Mouse (Mus musculus) adrenal gland (tissue): ENCODE measurements around the gene Bmpr1a.
"Not testable (repeated sequence)": the region's sequence is repeated elsewhere in the genome, so short reads cannot be mapped to it uniquely, and the experiment has no call there.

Experiments
- intact Hi-C: fragments of 180-260 bp; cut with DNase I; formaldehyde crosslinking; loops from one replicate; pipeline ENCODE4 v1.15.1; 2025

Bmpr1a gene

DNA sequence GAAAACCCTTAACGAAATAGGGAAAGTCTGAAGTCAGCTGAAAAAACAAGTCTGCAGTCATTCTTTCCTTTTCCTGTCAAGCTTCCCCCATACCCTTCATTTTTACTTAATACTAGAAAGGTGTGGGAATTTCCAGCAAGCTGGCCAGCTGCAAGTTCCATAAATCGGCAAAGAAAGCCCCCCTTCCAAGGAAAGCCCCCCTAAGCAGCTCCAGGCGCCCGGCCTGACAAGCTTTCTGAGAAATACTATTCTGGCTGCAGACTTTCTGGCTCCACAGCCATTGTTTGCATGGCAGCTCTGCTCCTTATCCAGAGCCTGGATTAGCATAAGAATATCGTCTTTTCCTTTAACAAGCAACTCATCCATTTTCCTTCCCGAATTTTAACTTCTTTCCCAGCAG lies 49.5 kb downstream of the Bmpr1a start:
- intact Hi-C loops: no loop called here

GRCm38 (mm10) chr14:34451872-34452271 lies 51.3 kb downstream of the Bmpr1a start:
- intact Hi-C loops: no loop called here

DNA sequence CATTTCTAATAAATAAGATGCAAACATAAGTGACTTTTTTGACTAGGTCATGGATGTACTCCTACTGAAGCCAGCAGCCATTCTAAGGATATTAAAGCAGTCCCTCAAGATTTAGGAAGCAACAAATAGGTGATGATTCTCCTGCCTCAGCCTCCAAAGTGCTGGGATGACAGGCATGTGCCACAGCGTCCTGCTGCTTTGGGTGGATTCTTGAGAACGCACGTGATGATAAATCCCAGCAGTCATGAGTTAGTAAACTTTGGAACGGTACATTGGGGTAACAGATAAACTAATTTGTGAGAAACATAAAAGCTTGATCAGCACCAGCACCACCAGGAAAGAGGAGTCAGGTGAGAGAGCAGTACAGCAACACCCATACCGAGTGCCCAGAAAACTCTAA lies 52.7 kb downstream of the Bmpr1a start:
- intact Hi-C loops: no loop called here

DNA sequence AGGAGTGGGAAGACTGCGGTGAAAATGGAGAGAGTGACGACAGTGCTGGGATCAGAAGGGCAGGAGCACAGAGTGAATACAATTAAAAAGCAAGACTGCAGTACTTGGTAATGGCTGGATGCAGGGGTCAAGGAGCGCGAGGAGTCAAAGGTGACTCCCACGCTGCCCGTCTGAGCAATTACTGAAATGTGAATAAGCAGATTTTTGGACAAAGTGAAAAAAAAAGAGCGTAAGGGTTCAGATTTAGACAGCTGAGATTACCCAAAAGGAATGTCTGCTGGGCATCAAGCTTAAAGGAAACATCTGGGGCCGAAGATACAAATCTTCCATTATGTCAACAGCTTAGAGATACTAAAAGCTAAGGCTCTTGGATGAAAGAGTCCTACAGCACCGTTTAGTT lies 53.3 kb downstream of the Bmpr1a start:
- intact Hi-C loops: no loop called here

DNA sequence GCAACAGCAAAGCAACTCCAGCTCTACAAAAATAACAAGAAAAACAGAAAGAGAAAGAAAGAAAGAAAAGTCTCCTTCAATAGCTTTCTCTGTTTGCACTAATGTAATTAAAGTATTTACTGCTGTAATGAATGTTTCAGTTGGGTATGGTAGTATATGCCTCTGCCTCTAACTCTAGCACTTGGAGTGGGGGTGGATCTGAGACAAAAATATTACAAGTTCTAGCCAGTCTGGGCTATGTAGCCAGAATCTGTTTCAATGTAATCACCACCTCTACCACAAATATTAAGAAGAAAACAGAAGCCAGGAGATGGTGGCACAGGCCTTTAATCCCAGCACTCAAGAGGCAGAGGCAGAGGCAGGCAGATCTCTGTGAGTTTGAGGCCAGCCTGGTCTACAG lies 54.7 kb downstream of the Bmpr1a start:
- intact Hi-C loops: no loop called here

DNA sequence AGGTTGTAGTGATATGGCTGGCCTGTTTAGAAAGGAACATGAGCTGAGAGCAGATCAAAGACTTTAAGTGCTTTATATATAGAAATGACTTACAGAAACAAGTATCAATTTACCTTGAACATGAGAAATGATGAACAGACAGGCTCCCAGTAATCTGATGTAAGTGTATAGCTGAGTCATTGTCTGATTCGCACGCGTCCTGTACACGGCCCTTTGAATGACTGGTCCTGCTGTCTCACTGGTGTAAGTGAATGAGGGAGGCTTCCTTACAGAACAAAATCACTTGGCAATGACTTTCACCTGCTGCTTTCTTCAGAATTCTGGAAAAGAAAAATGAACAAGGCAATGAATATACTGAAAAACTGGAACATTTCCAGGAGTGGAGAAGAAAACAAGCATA lies 55.5 kb downstream of the Bmpr1a start:
- intact Hi-C loops: no loop called here

GRCm38 (mm10) chr14:34446624-34447023 lies 56.5 kb downstream of the Bmpr1a start:
- intact Hi-C loops: no loop called here

GRCm38 (mm10) chr14:34445348-34445747 lies 57.8 kb downstream of the Bmpr1a start:
- intact Hi-C loops: no loop called here

GRCm38 (mm10) chr14:34444924-34445323 lies 58.2 kb downstream of the Bmpr1a start:
- intact Hi-C loops: no loop called here

GRCm38 (mm10) chr14:34444368-34444767 lies 58.8 kb downstream of the Bmpr1a start:
- intact Hi-C loops: no loop called here

DNA sequence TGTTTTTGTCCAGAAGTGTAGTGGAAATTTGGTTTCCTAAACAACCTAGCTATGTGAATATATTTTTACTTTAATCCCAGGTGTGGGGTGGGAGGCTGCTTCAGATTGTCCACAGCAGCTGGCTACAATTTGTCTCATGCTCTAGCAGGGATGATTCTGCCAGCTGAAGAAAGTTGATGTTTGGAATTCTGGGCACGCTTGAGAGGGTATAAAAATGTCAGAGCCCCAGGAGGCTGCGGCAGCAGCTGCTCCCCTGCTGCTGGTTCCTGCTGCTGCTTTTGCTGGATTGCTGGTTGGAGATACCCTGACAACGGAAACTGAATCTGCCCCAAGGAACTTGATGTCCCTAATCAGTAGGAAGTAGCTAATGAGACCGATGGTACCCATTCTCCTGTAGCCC lies 60.6 kb downstream of the Bmpr1a start:
- intact Hi-C loops: no loop called here

GRCm38 (mm10) chr14:34440526-34441066 lies 62.5 kb downstream of the Bmpr1a start:
- intact Hi-C loops: no loop called here

- intact Hi-C loops: no loop called here
Measured at GRCm38 (mm10) chr14:34429069-34429468, 74.1 kb downstream of the Bmpr1a start.

- intact Hi-C loops: no loop called here
Measured at GRCm38 (mm10) chr14:34428274-34428673, 74.9 kb downstream of the Bmpr1a start.

DNA sequence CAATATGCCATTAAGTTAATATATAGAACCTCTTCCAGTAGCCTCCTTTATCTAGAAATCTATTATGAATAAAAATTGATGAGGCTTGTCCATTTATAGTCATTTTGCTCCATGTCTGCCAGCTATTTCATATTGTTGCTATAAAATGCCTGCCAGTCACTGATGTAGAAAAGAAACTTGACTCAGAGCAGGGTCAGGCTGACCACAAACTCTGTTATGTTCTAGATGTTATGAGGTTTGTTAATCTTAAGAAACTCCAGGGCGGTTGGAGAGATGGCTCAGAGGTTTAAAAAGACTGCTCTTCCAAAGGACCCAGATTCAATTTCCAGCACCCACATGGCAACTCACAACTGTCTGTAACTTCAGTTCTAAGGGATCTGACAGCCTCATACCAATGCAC lies 82.1 kb downstream of the Bmpr1a start:
- intact Hi-C loops: no loop called here

DNA sequence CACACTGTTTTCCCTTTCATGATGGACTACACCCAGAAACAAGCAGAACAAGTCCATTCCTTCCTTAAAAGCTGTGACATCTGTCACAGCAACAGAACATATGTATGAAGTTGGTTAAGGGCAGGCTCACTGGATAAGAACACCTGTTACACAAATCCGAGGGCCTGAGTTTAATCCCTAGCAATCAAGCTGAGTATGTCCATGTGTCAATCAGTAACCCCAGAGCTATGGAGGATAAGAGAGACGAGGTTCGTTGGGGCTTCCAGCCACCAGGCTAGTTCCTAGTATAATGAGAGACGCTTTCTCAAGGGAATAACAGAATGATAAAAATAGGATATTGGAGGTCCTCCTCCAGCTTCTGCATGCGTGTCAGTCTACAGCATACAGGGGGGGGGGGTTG lies 85.6 kb downstream of the Bmpr1a start:
- intact Hi-C loops: no loop called here

- intact Hi-C loops: not testable (repeated sequence)
Measured at GRCm38 (mm10) chr14:34416946-34417345, 86.2 kb downstream of the Bmpr1a start.

DNA sequence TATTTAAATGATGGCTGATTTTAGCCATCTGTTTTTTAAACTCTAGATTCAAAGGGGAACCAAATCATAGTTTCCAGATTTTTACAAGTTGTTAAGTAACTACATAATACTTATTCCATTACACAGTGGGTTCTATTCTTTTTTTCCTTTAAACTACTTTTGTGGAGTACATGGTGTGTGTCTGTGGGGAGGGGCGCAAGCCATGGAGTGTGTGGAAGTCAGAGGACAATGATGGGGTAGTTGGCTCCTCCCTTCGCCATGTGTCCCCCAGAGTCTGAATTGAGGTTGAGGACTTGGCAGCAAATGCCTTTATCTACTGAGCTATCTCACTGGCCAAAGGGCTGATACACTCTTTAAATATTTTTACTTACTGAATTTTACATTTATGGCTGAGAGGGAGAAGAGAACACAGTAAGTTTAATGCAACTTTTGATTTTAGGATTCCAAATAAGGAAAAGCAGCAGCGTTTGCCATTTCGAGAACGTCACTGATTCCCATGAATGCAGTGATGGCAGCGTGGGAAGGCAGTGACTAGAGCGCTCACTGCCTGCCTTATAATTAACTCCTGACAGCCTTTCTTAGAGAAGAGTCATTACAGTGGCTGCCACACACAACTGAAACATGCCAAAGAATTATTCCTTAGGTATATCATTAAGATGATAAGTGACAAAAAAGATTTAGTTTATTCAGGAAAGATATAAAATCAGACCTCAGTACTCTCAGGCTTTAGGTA lies 90.8 kb downstream of the Bmpr1a start:
- intact Hi-C loops: no loop called here

GRCm38 (mm10) chr14:34410716-34411115 lies 92.4 kb downstream of the Bmpr1a start:
- intact Hi-C loops: no loop called here

- intact Hi-C loops: loop anchor here (5.0 kb wide), 1 partner anchor 36 kb away; no protein-coding TSS in a partner anchor
Measured at GRCm38 (mm10) chr14:34403424-34403823, 99.7 kb downstream of the Bmpr1a start.

DNA sequence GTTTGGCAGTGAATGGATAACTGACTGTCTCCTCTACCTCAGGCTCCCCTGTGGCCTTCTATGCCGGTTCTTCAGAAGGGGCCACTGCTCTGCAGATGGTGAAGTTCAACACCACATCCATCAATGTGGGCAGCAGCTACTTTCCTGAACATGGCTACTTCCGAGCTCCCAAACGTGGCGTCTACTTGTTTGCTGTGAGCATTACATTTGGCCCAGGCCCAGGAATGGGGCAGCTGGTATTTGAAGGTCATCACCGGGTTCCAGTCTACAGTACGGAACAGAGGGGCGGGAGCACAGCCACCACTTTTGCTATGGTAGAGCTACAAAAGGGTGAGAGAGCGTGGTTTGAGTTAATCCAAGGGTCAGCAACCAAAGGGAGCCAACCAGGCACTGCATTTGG lies 100.3 kb downstream of the Bmpr1a start:
- intact Hi-C loops: loop anchor here (5.0 kb wide), 1 partner anchor 36 kb away; no protein-coding TSS in a partner anchor

- intact Hi-C loops: loop anchor here (5.0 kb wide), 1 partner anchor 34 kb away; no protein-coding TSS in a partner anchor
Measured at GRCm38 (mm10) chr14:34401135-34401534, 102.0 kb downstream of the Bmpr1a start.

DNA sequence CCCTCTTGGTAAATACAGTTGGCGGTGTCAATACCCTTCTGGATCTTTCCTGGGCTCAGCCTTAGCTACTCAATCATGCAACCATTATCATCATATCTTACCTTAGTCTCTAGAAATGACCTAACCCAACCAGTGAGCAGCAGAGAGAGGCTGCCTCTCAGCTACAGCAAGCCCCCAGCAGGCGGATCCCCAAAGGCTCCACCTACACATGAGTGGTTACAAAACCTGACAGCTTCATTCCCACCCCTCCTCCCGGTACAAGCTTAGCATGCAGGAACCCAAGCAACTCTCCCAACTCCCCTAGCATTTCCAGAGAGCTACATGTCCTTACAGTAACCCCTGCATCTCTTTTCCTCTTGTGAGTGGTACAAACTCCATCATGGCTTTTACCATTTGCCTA lies 103.1 kb downstream of the Bmpr1a start:
- intact Hi-C loops: loop anchor here (5.0 kb wide), 1 partner anchor 33 kb away; no protein-coding TSS in a partner anchor
